Mouse (Mus musculus) neural tube, embryonic 13.5 days (tissue): ENCODE results near the gene Tenm4. TPM values are rescaled to one million over a fixed set of nuclear protein-coding genes. Genes with fewer than 3 reads are reported as not detected.

ENCODE experiments used
- ATAC-seq: fragments of 200-750 bp; cut with Nextera tagmentation; 2 replicates; pipeline ENCODE4 v1.8.0; 2017; ENCODE audit warnings: low read depth, mild to moderate bottlenecking, moderate TSS enrichment, moderate library complexity
- H3K27ac ChIP-seq: fragments of 300-500 bp; sonication (generic); replicated peaks from 2 replicates; pipeline ENCODE4 v1.5.1; 2015; ENCODE audit warnings: moderate library complexity, mild to moderate bottlenecking, inconsistent platforms
- H3K27me3 ChIP-seq: fragments of 300-500 bp; sonication (generic); 2 replicates; pipeline ENCODE4 v1.6.1; 2015; ENCODE audit warnings: mild to moderate bottlenecking, inconsistent platforms
- H3K36me3 ChIP-seq: fragments of 300-500 bp; sonication (generic); 2 replicates; pipeline ENCODE4 v1.6.1; 2015; ENCODE audit warnings: mild to moderate bottlenecking, inconsistent platforms
- H3K4me1 ChIP-seq: fragments of 300-500 bp; sonication (generic); replicated peaks from 2 replicates; pipeline ENCODE4 v1.6.1; 2015; ENCODE audit warnings: inconsistent platforms
- H3K4me2 ChIP-seq: fragments of 300-500 bp; sonication (generic); 2 replicates; pipeline ENCODE4 v1.6.1; 2015; ENCODE audit warnings: inconsistent platforms, mild to moderate bottlenecking, moderate library complexity
- H3K4me3 ChIP-seq: fragments of 300-500 bp; sonication (generic); 2 replicates; pipeline ENCODE4 v1.5.1; 2015; ENCODE audit warnings: mild to moderate bottlenecking, inconsistent platforms
- H3K9ac ChIP-seq: fragments of 300-500 bp; sonication (generic); 2 replicates; pipeline ENCODE4 v1.6.1; 2015; ENCODE audit warnings: moderate library complexity, mild to moderate bottlenecking, inconsistent platforms
- H3K9me3 ChIP-seq: fragments of 300-500 bp; sonication (generic); 2 replicates; pipeline ENCODE4 v1.6.1; 2016; ENCODE audit warnings: inconsistent platforms
- WGBS: fragments of 180-500 bp; shearing (Covaris S2); methylation state at CpG from one replicate; pipeline ENCODE4 v1.1.7; 2015; 5-methylcytosine and 5-hydroxymethylcytosine counted together
- polyA plus RNA-seq: library from polyadenylated mRNA; unstranded; fragments of >200 nt; fragmentation: Nextera tagmentation; extraction: Ambion mirVana; gene quantifications from 2 replicates; pipeline ENCODE4 v1.2.1, GENCODE M21; 2015

Tenm4 gene
- polyA plus RNA-seq, 1 experiment from 2014 or later = 36.8 TPM

DNA sequence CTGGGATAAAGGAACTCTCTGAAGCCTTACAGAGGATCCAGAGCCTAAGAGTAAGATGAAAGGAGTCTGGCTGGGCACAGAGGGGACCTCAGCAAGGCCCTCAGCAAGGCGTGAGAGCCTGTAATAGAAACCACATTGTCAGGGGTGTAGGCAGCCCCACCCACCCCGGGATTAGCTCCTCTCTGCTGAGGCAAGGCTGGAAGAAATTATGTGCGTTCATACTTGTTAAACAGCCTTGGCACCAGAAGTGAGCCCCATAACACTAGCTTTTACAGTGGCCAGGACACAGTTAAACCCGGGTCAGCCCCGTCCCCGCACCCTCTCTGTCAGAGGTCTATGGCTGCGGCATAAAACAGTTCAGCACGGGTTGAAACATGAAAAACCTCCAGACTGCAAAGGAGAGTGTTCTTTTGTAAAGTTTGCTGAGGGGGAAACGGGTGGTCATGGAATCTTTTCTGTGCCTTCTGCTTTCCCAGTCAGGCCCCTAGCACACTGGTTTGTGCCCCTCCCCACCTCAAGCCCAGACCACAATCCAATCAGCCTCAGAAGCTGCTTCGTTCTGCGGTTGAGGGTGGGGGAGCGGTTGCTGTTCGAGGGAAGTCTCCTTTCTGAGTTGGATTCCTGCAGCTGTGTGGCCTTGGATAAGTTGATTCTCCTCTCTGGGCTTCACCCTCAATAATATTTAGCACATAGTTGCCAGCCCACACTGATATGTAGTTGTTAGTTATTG is 486.2 kb downstream of the Tenm4 start:
- H3K27me3 ChIP-seq = peaks cover 5% of the 10 kb centered on the region; the same call in 1 of the 2 replicates
- H3K4me2 ChIP-seq = no peak overlapping the region
- peaks cover 73% of the 10 kb centered on the region for H3K4me1 ChIP-seq
- 8% methylated on average over 13 of the region's 13 CpGs for WGBS
- no peak overlapping the region for H3K4me3 ChIP-seq
- H3K36me3 ChIP-seq = no peaks in the 10 kb centered on the region
- 0 out of 2 replicates have a peak overlapping the region, but pooled peaks have one; percentile 18 for H3K27ac ChIP-seq
- ATAC-seq = no peak
- 0 out of 2 replicates have a peak overlapping the region, but pooled peaks have one; percentile 32 for H3K9ac ChIP-seq
- no peaks in the 10 kb centered on the region for H3K9me3 ChIP-seq

GRCm38 (mm10) chr7:96657857-96658580 is 487.0 kb downstream of the Tenm4 start:
- no peaks in the 10 kb centered on the region for H3K36me3 ChIP-seq
- no peak overlapping the region for H3K27ac ChIP-seq
- H3K4me2 ChIP-seq = no peak overlapping the region
- H3K27me3 ChIP-seq = peaks cover 5% of the 10 kb centered on the region; the same call in 1 of the 2 replicates
- H3K9me3 ChIP-seq = no peaks in the 10 kb centered on the region
- H3K4me1 ChIP-seq = peaks cover 72% of the 10 kb centered on the region
- H3K4me3 ChIP-seq = no peak overlapping the region
- no peak overlapping the region for H3K9ac ChIP-seq
- no peak for ATAC-seq
- 66% methylated on average over 11 of the region's 11 CpGs for WGBS

DNA sequence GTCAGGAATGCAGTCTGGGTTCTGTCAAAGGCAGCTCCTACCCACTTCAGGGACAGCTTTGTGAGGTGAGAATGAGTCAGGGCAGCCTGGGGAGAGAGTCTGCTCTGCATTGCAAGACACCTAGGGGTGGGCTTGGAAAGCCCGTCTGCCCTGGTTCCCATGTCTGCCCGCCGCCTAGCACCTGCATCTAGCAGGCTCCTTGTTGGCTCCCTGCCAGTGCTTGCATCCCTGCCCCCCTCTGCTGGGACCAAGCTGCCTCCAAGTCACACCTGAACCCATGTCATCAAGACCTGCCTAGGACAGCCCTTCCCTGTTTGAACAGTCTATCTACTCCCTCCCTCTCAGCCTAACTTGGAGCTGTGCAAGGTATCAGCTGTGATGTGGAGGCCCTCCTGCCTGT is 489.9 kb downstream of the Tenm4 start:
- WGBS = 64% methylated on average over 3 of the region's 3 CpGs
- no peak for ATAC-seq

DNA sequence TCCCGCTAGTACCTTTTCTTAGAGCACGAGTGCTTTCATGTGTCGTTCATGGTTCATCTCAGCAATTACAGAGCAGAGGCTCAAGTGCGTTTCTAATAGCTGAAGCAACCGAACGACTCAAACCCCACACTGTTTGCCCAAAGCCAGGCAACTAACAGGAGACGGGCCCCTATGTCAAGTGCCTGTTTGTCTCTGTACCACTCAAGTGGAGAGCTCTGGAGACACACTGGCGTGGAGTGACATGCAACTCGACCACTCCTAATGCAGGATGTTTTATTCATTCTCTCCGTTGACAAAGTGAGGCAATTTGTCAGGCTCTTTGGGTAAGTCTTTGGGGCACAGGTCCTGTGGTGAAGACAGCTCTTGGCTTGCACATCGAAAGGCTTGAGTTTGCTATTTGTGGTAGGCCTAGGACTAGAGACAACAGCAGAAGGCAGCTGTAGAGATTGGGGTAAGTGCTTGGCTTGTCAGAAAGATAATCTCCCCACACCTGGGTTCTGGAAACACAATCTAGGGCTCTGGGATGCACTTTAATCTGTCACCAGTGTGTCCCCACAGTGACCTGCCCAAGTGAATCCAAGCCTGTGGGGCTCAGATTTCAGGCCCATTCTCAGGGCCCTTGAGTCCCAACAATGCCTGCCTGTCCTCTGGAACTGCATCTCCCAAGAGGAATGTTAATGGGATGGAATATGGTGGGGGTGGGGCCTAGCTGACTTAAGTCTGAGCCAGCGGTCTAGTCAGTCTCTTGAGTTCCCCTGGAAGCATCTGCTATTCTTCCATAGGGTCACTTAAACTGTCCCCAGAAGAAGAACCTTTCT is 490.5 kb downstream of the Tenm4 start:
- Histone ChIP-seq H3K4me3 (no peak overlapping the region), H3K4me2 (no peak overlapping the region), H3K36me3 (no peaks in the 10 kb centered on the region), H3K9me3 (no peaks in the 10 kb centered on the region), H3K9ac (no peak overlapping the region), H3K27me3 (peaks cover 5% of the 10 kb centered on the region; the same call in 1 of the 2 replicates), H3K27ac (peak overlapping the region; percentile 50; the same call in 1 of the 2 replicates), H3K4me1 (peaks cover 57% of the 10 kb centered on the region)
- peak; percentile 42; the same call in 1 of the 2 replicates for ATAC-seq
- 33% methylated on average over 12 of the region's 12 CpGs for WGBS

More for the DNA sequence above, 489.9 kb downstream of the Tenm4 start:
- Histone ChIP-seq H3K4me1 (peaks cover 63% of the 10 kb centered on the region), H3K9me3 (no peaks in the 10 kb centered on the region), H3K9ac (no peak overlapping the region), H3K27ac (peak overlapping the region; percentile 50), H3K4me2 (no peak overlapping the region), H3K4me3 (no peak overlapping the region), H3K36me3 (no peaks in the 10 kb centered on the region), H3K27me3 (peaks cover 5% of the 10 kb centered on the region; the same call in 1 of the 2 replicates)

- peak overlapping the region; percentile 14 for H3K27ac ChIP-seq
- WGBS = 56% methylated on average over 7 of the region's 7 CpGs
Observed at GRCm38 (mm10) chr7:96663336-96663735, 492.3 kb downstream of the Tenm4 start.

GRCm38 (mm10) chr7:96666366-96666896 is 495.4 kb downstream of the Tenm4 start:
- Histone ChIP-seq H3K4me2 (no peak overlapping the region), H3K4me1 (peaks cover 38% of the 10 kb centered on the region), H3K9me3 (no peaks in the 10 kb centered on the region), H3K9ac (no peak overlapping the region), H3K27me3 (peaks cover 10% of the 10 kb centered on the region; the same call in 1 of the 2 replicates), H3K36me3 (no peaks in the 10 kb centered on the region), H3K4me3 (no peak overlapping the region), H3K27ac (no peak overlapping the region)
- WGBS = 81% methylated on average over 8 of the region's 8 CpGs
- no peak for ATAC-seq

More at GRCm38 (mm10) chr7:96663336-96663735, 492.3 kb downstream of the Tenm4 start:
- no peak overlapping the region for H3K4me3 ChIP-seq
- no peak overlapping the region for H3K9ac ChIP-seq
- 0 out of 2 replicates have a peak, but pooled peaks cover 4% of the 10 kb centered on the region for H3K27me3 ChIP-seq
- no peaks in the 10 kb centered on the region for H3K9me3 ChIP-seq
- no peaks in the 10 kb centered on the region for H3K36me3 ChIP-seq
- peaks cover 41% of the 10 kb centered on the region for H3K4me1 ChIP-seq
- ATAC-seq = no peak
- no peak overlapping the region for H3K4me2 ChIP-seq

- Histone ChIP-seq H3K4me3 (no peak overlapping the region), H3K9ac (no peak overlapping the region), H3K4me2 (no peak overlapping the region), H3K4me1 (peaks cover 37% of the 10 kb centered on the region), H3K27ac (no peak overlapping the region), H3K36me3 (no peaks in the 10 kb centered on the region), H3K9me3 (no peaks in the 10 kb centered on the region), H3K27me3 (peaks cover 10% of the 10 kb centered on the region; the same call in 1 of the 2 replicates)
- no peak for ATAC-seq
- WGBS = 83% methylated on average over 6 of the region's 6 CpGs
Observed at GRCm38 (mm10) chr7:96667688-96668087, 496.6 kb downstream of the Tenm4 start.

GRCm38 (mm10) chr7:96670095-96670494 is 499.0 kb downstream of the Tenm4 start:
- WGBS = 58% methylated on average over 3 of the region's 3 CpGs
- Histone ChIP-seq H3K27ac (peak overlapping the region; percentile 18; the same call in 1 of the 2 replicates), H3K4me1 (peaks cover 34% of the 10 kb centered on the region), H3K27me3 (peaks cover 13% of the 10 kb centered on the region; the same call in 1 of the 2 replicates), H3K9ac (no peak overlapping the region), H3K9me3 (no peaks in the 10 kb centered on the region), H3K4me3 (no peak overlapping the region), H3K4me2 (no peak overlapping the region), H3K36me3 (no peaks in the 10 kb centered on the region)
- ATAC-seq = no peak

- no peaks in the 10 kb centered on the region for H3K9me3 ChIP-seq
- no peaks in the 10 kb centered on the region for H3K36me3 ChIP-seq
- H3K9ac ChIP-seq = no peak overlapping the region
- 10% methylated on average over 6 of the region's 6 CpGs for WGBS
- no peak overlapping the region for H3K4me2 ChIP-seq
- no peak overlapping the region for H3K27ac ChIP-seq
- H3K27me3 ChIP-seq = peaks cover 13% of the 10 kb centered on the region; the same call in 1 of the 2 replicates
- no peak overlapping the region for H3K4me3 ChIP-seq
- H3K4me1 ChIP-seq = peaks cover 34% of the 10 kb centered on the region
- peak; percentile 71 for ATAC-seq
Observed at GRCm38 (mm10) chr7:96672322-96672914, 501.4 kb downstream of the Tenm4 start.

- 87% methylated on average over 2 of the region's 2 CpGs for WGBS
- no peak overlapping the region for H3K9ac ChIP-seq
- H3K4me2 ChIP-seq = no peak overlapping the region
- H3K4me3 ChIP-seq = no peak overlapping the region
- no peak for ATAC-seq
- no peaks in the 10 kb centered on the region for H3K36me3 ChIP-seq
- no peak overlapping the region for H3K27ac ChIP-seq
- no peaks in the 10 kb centered on the region for H3K9me3 ChIP-seq
- H3K27me3 ChIP-seq = peaks cover 3% of the 10 kb centered on the region; the same call in 1 of the 2 replicates
- peaks cover 40% of the 10 kb centered on the region for H3K4me1 ChIP-seq
Observed at GRCm38 (mm10) chr7:96677082-96677481, 506.0 kb downstream of the Tenm4 start.

DNA sequence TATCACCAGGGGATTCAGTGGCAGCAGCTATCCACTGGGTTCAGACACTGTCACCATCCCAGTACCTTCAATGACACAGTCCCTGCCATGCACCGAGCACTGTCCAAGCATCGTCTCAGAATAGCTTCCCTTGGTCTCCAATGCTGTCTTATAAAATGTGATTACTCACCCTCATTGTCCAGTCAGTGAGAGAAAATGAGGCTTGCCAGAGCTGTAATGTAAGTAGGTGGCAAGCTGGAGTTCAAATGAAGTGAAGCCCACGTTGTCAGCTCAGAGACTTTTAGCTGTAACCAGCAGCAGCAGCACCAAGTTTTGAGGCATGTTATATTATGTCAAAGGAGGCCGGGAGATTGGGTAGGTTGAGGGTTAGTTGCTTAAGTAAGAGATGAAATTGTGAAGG is 507.2 kb downstream of the Tenm4 start:
- Histone ChIP-seq H3K4me3 (no peak overlapping the region), H3K4me1 (peaks cover 32% of the 10 kb centered on the region), H3K4me2 (no peak overlapping the region), H3K36me3 (no peaks in the 10 kb centered on the region), H3K27me3 (peaks cover 3% of the 10 kb centered on the region), H3K27ac (no peak overlapping the region), H3K9me3 (no peaks in the 10 kb centered on the region), H3K9ac (no peak overlapping the region)
- 91% methylated on average over 4 of the region's 4 CpGs for WGBS
- ATAC-seq = no peak
